Mouse (Mus musculus) kidney, postnatal 0 days (tissue): ENCODE data around the gene Tpgs1. TPM values are rescaled to one million over a fixed set of nuclear protein-coding genes. Genes with fewer than 3 reads are reported as not detected.

Experiments
- ATAC-seq: fragments of 200-750 bp; cut with Nextera tagmentation; replicated peaks from 2 replicates; pipeline ENCODE4 v1.8.0; 2017; ENCODE audit warnings: low read depth, moderate number of reproducible peaks, moderate TSS enrichment, moderate library complexity; ENCODE audit not compliant: low FRiP score
- DNase-seq: peaks from one replicate; pipeline ENCODE4 v3.0.0-alpha.2; 2016; ENCODE audit warnings: low spot score
- H3K27ac ChIP-seq: fragments of 300-500 bp; sonication (generic); 2 replicates; pipeline ENCODE4 v1.5.1; 2014; ENCODE audit warnings: mild to moderate bottlenecking
- H3K27me3 ChIP-seq: fragments of 300-500 bp; sonication (generic); 2 replicates; pipeline ENCODE4 v1.6.1; 2014; ENCODE audit warnings: low read length, mixed read lengths; ENCODE audit not compliant: insufficient read depth
- H3K36me3 ChIP-seq: fragments of 300-500 bp; sonication (generic); 2 replicates; pipeline ENCODE4 v1.6.1; 2014; ENCODE audit warnings: low read length, mixed read lengths; ENCODE audit not compliant: insufficient read depth
- H3K4me1 ChIP-seq: fragments of 300-500 bp; sonication (generic); replicated peaks from 2 replicates; pipeline ENCODE4 v1.6.1; 2014; ENCODE audit warnings: antibody characterized with exemption, low read length, mixed read lengths; ENCODE audit not compliant: insufficient read depth
- H3K4me2 ChIP-seq: fragments of 300-500 bp; sonication (generic); 2 replicates; pipeline ENCODE4 v1.6.1; 2014; ENCODE audit warnings: mild to moderate bottlenecking, low read length, moderate library complexity, mixed read lengths
- H3K4me3 ChIP-seq: fragments of 300-500 bp; sonication (generic); replicated peaks from 2 replicates; pipeline ENCODE4 v1.5.1; 2014; ENCODE audit warnings: low read depth, low read length
- H3K9ac ChIP-seq: fragments of 300-500 bp; sonication (generic); 2 replicates; pipeline ENCODE4 v1.6.1; 2014; ENCODE audit warnings: low read depth, low read length
- H3K9me3 ChIP-seq: fragments of 300-500 bp; sonication (generic); replicated peaks from 2 replicates; pipeline ENCODE4 v1.6.1; 2016; ENCODE audit warnings: low read length, inconsistent platforms, mixed read lengths
- CTCF ChIP-seq: IDR thresholded peaks from 2 replicates; pipeline ENCODE4 v1.5.1; 2016; ENCODE audit warnings: antibody characterized with exemption, low read depth, mild to moderate bottlenecking, moderate library complexity
- WGBS: fragments of 180-500 bp; shearing (Covaris S2); extraction: QIAGEN DNeasy Blood & Tissue Kit; methylation state at CpG from one replicate; pipeline ENCODE4 v1.1.7; 2014; 5-methylcytosine and 5-hydroxymethylcytosine counted together
- polyA plus RNA-seq: library from polyadenylated mRNA; unstranded; fragments of >200 nt; fragmentation: Nextera tagmentation; extraction: Ambion mirVana; gene quantifications from 2 replicates; pipeline ENCODE4 v1.2.1, GENCODE M21; 2015

Tpgs1 gene
- polyA plus RNA-seq, 1 experiment from 2014 or later, result 84.9 TPM

DNA sequence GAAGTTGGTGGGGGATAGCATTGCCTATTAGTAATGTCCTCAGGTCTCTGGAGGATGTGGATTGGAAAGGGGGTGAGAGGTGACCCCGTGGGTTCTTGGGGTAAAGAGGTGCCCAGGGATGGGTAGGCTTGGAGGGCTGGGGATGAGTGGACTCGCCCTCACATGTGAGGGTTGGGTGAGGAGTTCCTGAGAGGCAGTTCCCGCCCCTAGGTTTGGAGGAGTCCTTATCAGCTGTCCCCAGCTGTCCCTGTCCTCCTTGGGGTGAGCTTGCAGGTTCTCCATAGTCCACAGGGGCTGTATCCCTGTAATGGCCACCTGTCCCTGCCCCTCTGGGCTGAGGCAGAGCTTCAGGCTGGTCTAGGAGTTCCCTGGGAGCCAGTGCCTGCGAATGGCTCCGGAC, 36.8 kb downstream of the Tpgs1 start:
- no peak for TF ChIP-seq CTCF
- Histone ChIP-seq H3K4me3 (peak overlapping the region; percentile 68; the same call in 1 of the 2 replicates), H3K4me1 (peaks cover 15% of the 10 kb centered on the region), H3K27me3 (no peaks in the 10 kb centered on the region), H3K9ac (0 out of 2 replicates have a peak overlapping the region, but pooled peaks have one; percentile 44), H3K4me2 (peak overlapping the region; percentile 79), H3K27ac (peak overlapping the region; percentile 57; the same call in 1 of the 2 replicates), H3K36me3 (peaks cover 22% of the 10 kb centered on the region), H3K9me3 (no peaks in the 10 kb centered on the region)
- ATAC-seq (no peak), DNase-seq (no peak)
- WGBS, result 80% methylated on average over 5 of the region's 5 CpGs

DNA sequence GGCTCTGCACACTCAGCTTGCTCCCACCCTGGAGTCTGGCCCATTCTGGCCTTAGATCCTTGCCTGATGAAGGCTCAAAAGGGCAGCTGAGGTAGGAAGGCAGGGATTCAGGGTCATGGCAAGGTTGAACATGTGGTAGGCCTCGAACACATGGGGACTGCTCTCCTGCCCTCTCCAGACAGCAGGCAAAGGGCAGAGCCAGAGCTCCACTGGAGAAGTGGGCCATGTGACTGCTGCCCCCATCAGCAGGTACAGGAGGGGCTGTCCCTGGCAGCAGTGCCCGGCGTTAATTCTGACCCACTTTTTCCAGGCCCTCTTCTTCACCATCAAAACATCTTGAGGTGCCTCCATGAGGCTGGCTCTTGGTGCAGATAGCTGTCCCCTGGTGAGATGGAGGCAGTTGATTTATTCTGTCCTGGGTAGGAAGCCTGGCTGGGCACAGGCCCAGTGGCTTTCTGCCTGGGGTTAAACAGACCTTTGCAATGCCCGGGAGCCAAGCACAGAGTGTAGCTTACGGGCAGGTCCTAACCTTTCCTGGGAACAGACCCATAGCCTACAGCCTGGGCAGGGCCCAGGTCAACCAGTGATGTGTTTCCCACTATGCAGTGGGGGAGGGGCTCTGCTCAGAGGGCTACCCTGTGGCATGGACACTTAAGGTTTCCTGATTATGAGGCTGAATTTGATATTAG, 37.4 kb downstream of the Tpgs1 start:
- 65% methylated on average over 5 of the region's 5 CpGs for WGBS
- Histone ChIP-seq H3K4me1 (peaks cover 13% of the 10 kb centered on the region), H3K9ac (0 out of 2 replicates have a peak overlapping the region, but pooled peaks have one; percentile 44), H3K27me3 (no peaks in the 10 kb centered on the region), H3K4me3 (no peak overlapping the region), H3K4me2 (peak overlapping the region; percentile 79; the same call in 1 of the 2 replicates), H3K9me3 (no peaks in the 10 kb centered on the region), H3K36me3 (peaks cover 28% of the 10 kb centered on the region), H3K27ac (peak overlapping the region; percentile 57; the same call in 1 of the 2 replicates)
- ATAC-seq (no peak), DNase-seq (no peak)
- no peak for TF ChIP-seq CTCF

DNA sequence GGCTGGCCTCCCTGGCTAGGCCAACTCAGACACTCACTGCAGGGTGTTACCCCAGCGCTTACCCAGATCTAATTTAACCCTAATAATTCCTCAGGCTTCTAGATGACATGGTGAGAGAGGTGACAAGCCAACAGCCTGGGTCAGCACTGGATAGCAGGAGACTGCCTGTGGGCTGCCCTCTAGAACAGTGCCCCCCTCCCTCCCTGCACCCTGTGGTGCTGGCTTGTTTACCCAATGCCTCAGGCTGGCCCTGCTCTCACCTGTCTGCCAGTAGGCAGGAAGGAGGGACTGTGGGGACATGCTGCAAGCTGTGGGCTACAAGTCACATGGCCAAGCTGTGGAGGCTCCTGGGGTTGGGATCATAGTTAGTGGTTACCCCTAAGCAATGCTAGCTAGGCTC, 38.0 kb downstream of the Tpgs1 start:
- 70% methylated on average over 1 of the region's 1 CpGs for WGBS
- no peak for TF ChIP-seq CTCF
- Histone ChIP-seq H3K4me3 (no peak overlapping the region), H3K9ac (no peak overlapping the region), H3K4me1 (peaks cover 13% of the 10 kb centered on the region), H3K9me3 (no peaks in the 10 kb centered on the region), H3K27me3 (no peaks in the 10 kb centered on the region), H3K36me3 (peaks cover 32% of the 10 kb centered on the region), H3K4me2 (no peak overlapping the region), H3K27ac (no peak overlapping the region)
- DNase-seq (no peak), ATAC-seq (no peak)

DNA sequence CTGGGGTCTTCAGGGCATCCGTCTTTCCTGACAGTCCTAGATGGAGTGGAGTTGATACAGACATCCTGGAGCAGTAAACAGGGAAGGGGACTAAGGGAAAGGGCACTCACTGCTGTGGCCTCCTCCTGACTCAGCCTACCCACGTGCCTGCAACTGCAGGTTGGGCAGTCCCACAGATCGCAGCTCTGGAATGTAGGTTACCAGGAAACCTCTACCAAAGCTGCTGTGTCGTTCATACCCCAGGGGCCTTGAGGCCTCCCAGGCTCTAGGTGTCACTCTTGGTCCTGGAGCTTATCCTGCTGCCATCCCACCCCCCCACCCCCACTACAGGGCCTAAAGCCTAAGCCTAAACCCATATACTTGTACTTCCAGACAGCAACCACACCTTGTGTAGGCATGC, 38.6 kb downstream of the Tpgs1 start:
- DNase-seq (no peak), ATAC-seq (no peak)
- peaks cover 13% of the 10 kb centered on the region for H3K4me1 ChIP-seq
- H3K9ac ChIP-seq, result no peak overlapping the region
- WGBS, result 72% methylated on average over 4 of the region's 4 CpGs
- H3K36me3 ChIP-seq, result peaks cover 32% of the 10 kb centered on the region
- H3K4me2 ChIP-seq, result no peak overlapping the region
- H3K9me3 ChIP-seq, result no peaks in the 10 kb centered on the region
- TF ChIP-seq CTCF, result no peak
- H3K27me3 ChIP-seq, result no peaks in the 10 kb centered on the region
- no peak overlapping the region for H3K27ac ChIP-seq
- H3K4me3 ChIP-seq, result no peak overlapping the region

DNA sequence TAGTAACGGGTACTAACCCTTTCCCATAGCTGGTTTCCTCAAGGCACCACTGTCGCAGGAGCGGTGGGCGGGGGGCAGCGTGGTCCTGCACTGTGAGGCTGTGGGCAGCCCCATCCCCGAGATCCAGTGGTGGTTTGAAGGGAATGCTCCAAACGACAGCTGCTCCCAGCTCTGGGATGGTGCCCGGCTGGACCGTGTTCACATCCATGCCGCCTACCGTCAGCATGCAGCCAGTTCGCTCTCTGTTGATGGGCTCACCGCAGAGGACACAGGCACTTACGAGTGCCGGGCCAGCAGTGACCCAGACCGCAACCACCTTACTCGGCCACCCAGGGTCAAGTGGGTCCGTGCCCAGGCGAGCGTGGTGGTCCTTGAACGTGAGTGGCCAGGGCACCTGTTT, 39.5 kb downstream of the Tpgs1 start:
- DNase-seq (no peak), ATAC-seq (no peak)
- H3K4me3 ChIP-seq, result no peak overlapping the region
- no peak overlapping the region for H3K4me2 ChIP-seq
- no peaks in the 10 kb centered on the region for H3K9me3 ChIP-seq
- no peak overlapping the region for H3K27ac ChIP-seq
- no peak for TF ChIP-seq CTCF
- H3K27me3 ChIP-seq, result no peaks in the 10 kb centered on the region
- WGBS, result 85% methylated on average over 21 of the region's 21 CpGs
- H3K36me3 ChIP-seq, result peaks cover 32% of the 10 kb centered on the region
- H3K4me1 ChIP-seq, result peaks cover 13% of the 10 kb centered on the region
- no peak overlapping the region for H3K9ac ChIP-seq

DNA sequence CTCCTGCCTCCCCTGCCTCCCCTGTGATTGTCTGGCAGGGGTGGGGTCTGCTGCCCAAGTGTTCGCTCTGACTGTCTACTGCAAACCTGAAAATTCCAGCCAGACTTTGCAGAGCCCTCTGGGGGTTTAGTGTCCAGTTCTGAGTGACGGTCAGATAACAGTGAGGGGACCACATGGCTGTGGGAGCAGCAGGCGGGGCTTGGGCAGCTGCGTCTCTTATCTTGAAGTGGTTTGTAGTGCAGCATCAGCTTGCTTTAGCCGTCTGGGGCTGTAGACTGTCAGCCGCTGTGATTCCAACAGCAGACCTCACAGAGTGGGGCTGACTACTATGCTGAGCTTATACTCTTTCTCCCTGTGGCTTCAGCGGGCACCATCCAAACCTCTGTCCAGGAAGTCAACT, 40.1 kb downstream of the Tpgs1 start:
- Histone ChIP-seq H3K4me1 (peaks cover 13% of the 10 kb centered on the region), H3K9me3 (no peaks in the 10 kb centered on the region), H3K27ac (no peak overlapping the region), H3K4me2 (no peak overlapping the region), H3K4me3 (no peak overlapping the region), H3K27me3 (no peaks in the 10 kb centered on the region), H3K36me3 (peaks cover 32% of the 10 kb centered on the region), H3K9ac (no peak overlapping the region)
- ATAC-seq, result no peak
- TF ChIP-seq CTCF, result no peak
- DNase-seq, result no peak
- 72% methylated on average over 7 of the region's 7 CpGs for WGBS
